Mouse (Mus musculus): ENCODE measurements around the gene Fblim1. TPM values are rescaled to one million over a fixed set of nuclear protein-coding genes. Genes with fewer than 3 reads are reported as not detected.

Fblim1 gene
- polyA plus RNA-seq, 1 experiment = 45.7 TPM

DNA sequence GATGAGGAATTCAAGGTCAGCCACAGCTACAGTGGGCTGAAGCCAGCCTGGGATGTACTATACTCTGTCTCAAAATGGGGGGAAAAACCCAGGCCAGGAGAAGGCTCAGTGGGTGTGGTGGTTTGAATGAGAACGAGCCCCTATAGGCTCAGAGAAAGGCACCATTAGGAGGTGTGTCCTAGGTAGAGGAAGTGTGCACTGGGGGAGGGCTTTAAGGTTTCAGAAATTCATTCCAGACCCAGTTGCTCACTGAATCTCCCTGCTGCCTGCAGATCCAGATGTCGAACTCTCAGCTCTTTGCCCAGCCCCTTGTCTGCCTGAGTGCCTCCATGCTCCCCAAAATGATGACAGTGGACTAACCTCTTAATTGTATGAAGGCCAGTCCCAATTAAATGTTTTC, 53.4 kb downstream of the Fblim1 start:
- no peak overlapping the region for H3K4me3 ChIP-seq (replicated peaks; ENCODE audit: extremely low read depth, low read depth, low read length)
- H3K4me1 ChIP-seq (ENCODE audit: control insufficient read depth, insufficient read depth, low read length) = no peaks in the 10 kb centered on the region
- DNase-seq = no peak
- WGBS = 23% methylated on average over 2 of the region's 2 CpGs
- TF ChIP-seq CTCF (IDR thresholded peaks at IDR 0.05; ENCODE audit: insufficient read depth, low read length) = no peak
- TF ChIP-seq POLR2A (IDR thresholded peaks at IDR 0.05; ENCODE audit: borderline replicate concordance, extremely low read depth, low read depth, low read length) = no peak

DNA sequence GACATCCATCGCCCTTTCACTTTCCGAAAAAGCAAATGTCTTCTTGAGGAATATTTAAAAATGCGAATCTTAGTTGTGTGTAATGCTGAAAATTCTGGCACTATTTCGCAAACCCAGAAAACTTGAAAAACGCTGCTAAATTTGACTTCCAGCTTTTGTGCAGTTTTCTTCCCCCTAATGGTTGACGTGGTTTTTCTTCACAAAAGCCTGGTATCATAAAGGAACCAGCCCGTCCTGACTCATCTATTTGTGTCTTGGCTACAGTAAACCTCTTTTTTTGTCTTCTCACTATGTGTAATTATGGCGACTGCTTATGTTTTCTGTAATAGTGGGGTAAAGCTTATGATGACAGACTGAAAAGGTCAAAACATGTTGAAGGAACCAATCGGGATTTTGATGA, 58.6 kb downstream of the Fblim1 start:
- no peak for DNase-seq
- Histone ChIP-seq H3K4me1 (ENCODE audit: control insufficient read depth, insufficient read depth, low read length) (no peaks in the 10 kb centered on the region), H3K4me3 (replicated peaks; ENCODE audit: extremely low read depth, low read depth, low read length) (no peak overlapping the region)
- no peak for TF ChIP-seq POLR2A (IDR thresholded peaks at IDR 0.05; ENCODE audit: borderline replicate concordance, extremely low read depth, low read depth, low read length)
- TF ChIP-seq CTCF (IDR thresholded peaks at IDR 0.05; ENCODE audit: insufficient read depth, low read length) = no peak
- 8% methylated on average over 9 of the region's 9 CpGs for WGBS

DNA sequence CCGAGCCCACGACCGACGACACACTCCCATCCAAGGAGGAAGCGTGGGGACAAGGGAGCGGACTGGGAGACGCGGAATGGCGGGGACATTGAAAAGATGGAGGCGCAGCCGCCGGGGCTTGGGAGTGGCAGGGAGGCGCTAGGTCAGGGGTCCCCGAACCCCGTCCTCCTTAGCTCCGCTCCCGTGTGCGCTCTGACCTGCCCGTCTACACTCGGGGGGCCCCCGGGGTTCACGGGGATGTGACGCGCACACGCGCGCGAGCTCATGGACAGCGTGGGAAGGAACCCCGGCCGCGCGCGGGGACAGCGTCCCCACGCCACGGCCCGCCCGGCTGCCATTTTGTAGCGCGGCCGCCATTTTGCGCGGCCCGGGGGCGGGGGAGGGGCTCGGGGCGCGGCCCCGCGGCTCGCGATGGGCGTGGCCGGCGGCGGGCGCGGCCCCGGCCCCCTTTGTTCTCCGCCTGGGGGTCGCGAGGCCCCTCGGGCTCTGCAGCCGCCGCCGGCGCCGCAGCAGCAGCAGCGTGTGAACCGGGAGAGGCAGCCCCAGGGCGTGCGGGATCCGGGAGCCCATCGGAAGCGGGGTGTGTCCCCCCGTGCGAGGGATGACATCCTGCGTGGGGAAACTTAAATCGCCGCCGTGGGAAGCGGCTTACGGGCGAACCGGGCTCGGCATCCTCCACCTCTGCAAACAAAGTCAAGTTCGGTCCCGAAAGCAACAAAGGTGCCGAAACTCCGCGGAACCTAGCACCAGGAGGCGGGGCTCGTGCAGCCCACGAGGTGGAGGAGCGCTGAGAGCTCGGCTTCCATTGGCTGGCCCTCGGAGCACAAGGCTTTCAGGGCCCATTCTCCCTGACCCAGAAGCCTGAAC, 59.3 kb downstream of the Fblim1 start:
- DNase-seq = peak; percentile 80
- Histone ChIP-seq H3K4me1 (ENCODE audit: control insufficient read depth, insufficient read depth, low read length) (no peaks in the 10 kb centered on the region), H3K4me3 (replicated peaks; ENCODE audit: extremely low read depth, low read depth, low read length) (peak overlapping the region; percentile 60)
- TF ChIP-seq POLR2A (IDR thresholded peaks at IDR 0.05; ENCODE audit: borderline replicate concordance, extremely low read depth, low read depth, low read length) (peak; percentile 91; the same call in 1 of the 2 replicates), CTCF (IDR thresholded peaks at IDR 0.05; ENCODE audit: insufficient read depth, low read length) (no peak)
- under 1% methylated on average over 98 of the region's 98 CpGs for WGBS

DNA sequence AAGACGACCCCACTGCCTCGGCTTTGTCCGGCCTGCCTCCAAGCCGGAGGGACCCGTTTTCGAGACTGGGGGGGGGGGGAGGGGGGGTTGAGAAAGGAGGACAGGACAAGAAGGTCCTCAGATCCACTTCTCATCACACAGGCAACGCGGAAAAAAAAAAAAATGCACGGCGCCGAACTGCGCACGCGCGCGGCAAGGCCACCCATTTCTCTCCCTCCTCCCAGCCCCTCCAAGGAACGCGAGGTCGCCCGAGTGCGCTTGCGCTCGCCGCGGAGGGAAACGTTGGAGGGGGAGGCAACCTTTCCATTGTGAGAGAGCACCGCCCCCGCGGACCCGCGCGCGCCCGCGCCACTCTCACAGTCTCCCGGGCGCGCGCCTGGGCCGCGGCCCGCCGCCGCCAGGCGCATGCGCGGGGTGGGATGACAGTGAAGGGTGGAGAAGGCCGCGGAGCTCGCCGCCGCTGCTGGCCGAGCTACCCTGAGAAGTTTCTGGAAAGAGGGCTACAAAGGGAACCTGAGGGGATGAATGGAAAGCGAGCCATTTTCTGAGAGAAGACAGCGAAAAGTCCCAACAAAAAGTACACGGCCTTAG, 60.1 kb downstream of the Fblim1 start:
- TF ChIP-seq POLR2A (IDR thresholded peaks at IDR 0.05; ENCODE audit: borderline replicate concordance, extremely low read depth, low read depth, low read length) (peak; percentile 91), CTCF (IDR thresholded peaks at IDR 0.05; ENCODE audit: insufficient read depth, low read length) (no peak)
- Histone ChIP-seq H3K4me1 (ENCODE audit: control insufficient read depth, insufficient read depth, low read length) (no peaks in the 10 kb centered on the region), H3K4me3 (replicated peaks; ENCODE audit: extremely low read depth, low read depth, low read length) (peak overlapping the region; percentile 73)
- under 1% methylated on average over 55 of the region's 56 CpGs for WGBS
- peak; percentile 95 for DNase-seq

DNA sequence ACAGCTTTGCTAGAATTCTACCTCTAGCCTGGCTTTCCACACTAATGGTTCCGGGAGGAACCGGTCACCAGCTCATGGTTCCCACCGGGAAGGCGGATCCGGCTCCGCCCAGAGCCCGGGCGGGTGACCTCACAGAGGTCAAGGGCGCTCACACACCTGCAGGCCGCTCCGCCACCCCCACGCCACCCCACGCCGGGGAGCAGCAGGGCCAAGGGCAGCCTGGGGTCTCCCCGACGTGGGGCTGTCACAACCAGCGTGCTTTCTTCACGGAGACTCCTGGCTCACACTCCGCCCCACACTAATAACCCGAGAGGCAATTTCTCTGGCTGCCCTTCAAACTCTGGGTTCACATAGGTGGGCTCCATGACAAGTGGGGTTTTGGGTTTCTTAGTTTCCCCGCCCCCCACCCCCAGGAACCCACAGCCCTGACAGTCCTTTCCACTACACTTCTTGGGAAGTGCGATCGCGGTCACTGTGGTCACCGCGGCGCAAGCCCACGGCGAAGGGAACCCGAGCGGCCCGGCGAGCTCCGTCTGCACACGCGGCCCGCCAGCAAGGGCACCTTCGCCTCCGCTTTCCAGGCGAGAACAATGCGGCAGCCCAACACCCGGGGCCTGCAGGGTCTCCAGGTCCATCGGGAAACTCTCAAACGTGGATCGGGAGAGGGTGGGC, 60.7 kb downstream of the Fblim1 start:
- 1% methylated on average over 45 of the region's 45 CpGs for WGBS
- 0 out of 2 replicates have a peak, but pooled peaks have one; percentile 29 for TF ChIP-seq POLR2A (IDR thresholded peaks at IDR 0.05; ENCODE audit: borderline replicate concordance, extremely low read depth, low read depth, low read length)
- TF ChIP-seq CTCF (IDR thresholded peaks at IDR 0.05; ENCODE audit: insufficient read depth, low read length) = no peak
- Histone ChIP-seq H3K4me3 (replicated peaks; ENCODE audit: extremely low read depth, low read depth, low read length) (peak overlapping the region; percentile 73), H3K4me1 (ENCODE audit: control insufficient read depth, insufficient read depth, low read length) (no peaks in the 10 kb centered on the region)
- DNase-seq = peak; percentile 84

DNA sequence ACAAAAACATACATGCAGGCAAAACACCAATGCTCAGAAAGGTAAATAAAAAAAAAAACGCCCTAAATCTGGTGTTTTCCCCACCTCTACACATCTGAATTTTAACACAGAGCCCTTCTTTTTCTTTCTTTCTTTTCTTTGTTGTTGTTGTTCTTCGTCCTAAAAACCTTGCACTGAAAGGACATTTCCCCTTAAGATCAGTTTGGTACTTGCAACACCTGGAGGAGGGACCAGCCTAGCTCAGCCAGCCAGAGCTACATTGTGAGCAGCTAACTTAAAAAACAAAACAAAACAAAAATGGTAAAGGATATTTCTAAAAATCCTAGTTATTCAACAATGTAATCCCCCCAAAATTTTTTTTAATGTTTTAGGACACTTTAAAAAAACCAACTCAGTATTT, 61.4 kb downstream of the Fblim1 start:
- 41% methylated on average over 2 of the region's 2 CpGs for WGBS
- Histone ChIP-seq H3K4me1 (ENCODE audit: control insufficient read depth, insufficient read depth, low read length) (peaks cover under 1% of the 10 kb centered on the region; the same call in 1 of the 2 replicates), H3K4me3 (replicated peaks; ENCODE audit: extremely low read depth, low read depth, low read length) (no peak overlapping the region)
- DNase-seq = no peak
- TF ChIP-seq CTCF (IDR thresholded peaks at IDR 0.05; ENCODE audit: insufficient read depth, low read length) = no peak
- no peak for TF ChIP-seq POLR2A (IDR thresholded peaks at IDR 0.05; ENCODE audit: borderline replicate concordance, extremely low read depth, low read depth, low read length)

DNA sequence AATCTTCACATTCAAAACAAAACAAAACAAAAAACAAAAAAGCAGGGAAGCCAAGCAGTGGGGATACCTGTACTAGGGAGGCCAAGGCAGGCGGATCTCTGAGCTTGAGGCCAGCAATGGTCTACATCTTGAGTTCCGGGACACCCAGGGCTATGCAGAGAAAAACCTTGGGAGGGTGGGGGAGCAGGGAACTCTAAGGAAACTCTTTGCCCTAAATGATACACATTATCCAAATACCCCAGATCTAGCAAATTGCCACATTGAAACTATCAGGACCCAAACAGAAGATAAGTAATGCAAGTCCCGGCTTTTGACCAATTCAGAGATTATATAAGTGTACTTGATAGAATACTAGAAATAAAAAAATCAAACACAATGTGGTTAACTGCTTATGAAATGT, 62.3 kb downstream of the Fblim1 start:
- no peak overlapping the region for H3K4me3 ChIP-seq (replicated peaks; ENCODE audit: extremely low read depth, low read depth, low read length)
- H3K4me1 ChIP-seq (ENCODE audit: control insufficient read depth, insufficient read depth, low read length) = peaks cover 4% of the 10 kb centered on the region; the same call in 1 of the 2 replicates
- 80% methylated on average over 3 of the region's 3 CpGs for WGBS
- no peak for DNase-seq
- TF ChIP-seq POLR2A (IDR thresholded peaks at IDR 0.05; ENCODE audit: borderline replicate concordance, extremely low read depth, low read depth, low read length) (no peak), CTCF (IDR thresholded peaks at IDR 0.05; ENCODE audit: insufficient read depth, low read length) (no peak)

DNA sequence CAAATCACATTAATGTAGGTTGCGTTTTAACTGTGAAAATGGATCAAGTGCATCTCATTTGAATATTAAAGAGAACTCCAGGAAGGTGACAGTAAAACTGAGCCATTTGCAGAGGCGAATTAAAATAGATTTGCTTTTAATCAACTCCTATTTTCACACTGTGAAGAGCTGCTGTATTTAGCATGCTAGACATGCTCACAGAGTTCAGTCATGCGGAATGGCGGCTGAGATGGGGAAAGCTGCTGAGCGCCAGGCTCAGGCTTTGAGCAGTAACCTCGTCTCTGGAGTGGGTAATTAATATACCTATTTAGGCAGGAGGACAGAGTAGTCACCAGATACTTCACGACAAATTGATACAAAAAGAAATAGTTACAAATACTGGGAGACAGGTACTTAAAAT, 64.0 kb downstream of the Fblim1 start:
- WGBS = 78% methylated on average over 7 of the region's 7 CpGs
- no peak for DNase-seq
- Histone ChIP-seq H3K4me1 (ENCODE audit: control insufficient read depth, insufficient read depth, low read length) (peaks cover 4% of the 10 kb centered on the region; the same call in 1 of the 2 replicates), H3K4me3 (replicated peaks; ENCODE audit: extremely low read depth, low read depth, low read length) (no peak overlapping the region)
- TF ChIP-seq POLR2A (IDR thresholded peaks at IDR 0.05; ENCODE audit: borderline replicate concordance, extremely low read depth, low read depth, low read length) = no peak
- TF ChIP-seq CTCF (IDR thresholded peaks at IDR 0.05; ENCODE audit: insufficient read depth, low read length) = no peak

DNA sequence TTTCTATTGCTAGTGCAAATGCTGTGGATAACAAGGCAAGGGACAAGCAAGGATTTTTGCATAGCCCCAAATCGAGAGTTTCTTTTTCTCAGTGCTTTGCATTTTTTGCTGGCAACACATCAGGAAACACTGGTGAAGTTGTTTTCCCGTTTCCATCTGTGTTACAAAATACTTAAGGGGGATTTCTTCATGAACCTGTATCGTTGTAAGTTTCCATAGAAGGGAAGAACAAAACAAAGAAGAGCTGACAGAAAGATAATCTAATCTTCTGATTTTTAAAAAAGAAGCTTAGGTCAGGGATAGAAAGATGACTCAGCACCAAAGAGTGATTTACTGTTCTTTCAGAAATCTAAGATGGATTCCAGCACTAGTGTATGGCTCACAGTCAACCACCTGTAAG, 65.1 kb downstream of the Fblim1 start:
- Histone ChIP-seq H3K4me3 (replicated peaks; ENCODE audit: extremely low read depth, low read depth, low read length) (no peak overlapping the region), H3K4me1 (ENCODE audit: control insufficient read depth, insufficient read depth, low read length) (peaks cover 5% of the 10 kb centered on the region)
- TF ChIP-seq CTCF (IDR thresholded peaks at IDR 0.05; ENCODE audit: insufficient read depth, low read length) (no peak), POLR2A (IDR thresholded peaks at IDR 0.05; ENCODE audit: borderline replicate concordance, extremely low read depth, low read depth, low read length) (no peak)
- WGBS = 45% methylated on average over 3 of the region's 3 CpGs
- no peak for DNase-seq

Data from lung, adult 2 months (tissue).